Mouse (Mus musculus): ENCODE results near the gene Traf6.
A peak's percentile ranks its signal among the peaks of the same experiment; 100 is the strongest.
"Not testable (repeated sequence)": the region's sequence is repeated elsewhere in the genome, so short reads cannot be mapped to it uniquely, and the experiment has no call there.

The Traf6 gene

DNA sequence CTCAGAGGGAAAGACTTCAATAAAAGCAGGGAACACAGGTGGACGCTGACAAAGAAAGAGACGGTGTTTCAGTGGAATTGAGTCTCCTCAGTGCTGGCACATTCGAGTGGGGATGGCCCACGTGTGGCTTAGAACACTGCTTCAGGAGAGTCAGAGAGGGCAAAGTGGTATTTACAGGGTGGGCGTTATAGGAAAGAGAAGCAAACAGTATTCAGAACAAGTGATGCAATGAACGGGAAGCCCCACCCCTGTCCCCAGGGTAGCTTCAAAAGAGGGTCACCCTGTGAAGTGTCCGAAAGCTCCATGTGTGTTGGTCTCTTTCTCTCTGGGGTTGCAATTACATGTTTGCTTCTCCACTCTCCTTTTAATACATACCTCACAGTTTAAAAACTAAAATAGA lies 17.4 kb downstream of the Traf6 start:
- no peak for DNase-seq

DNA sequence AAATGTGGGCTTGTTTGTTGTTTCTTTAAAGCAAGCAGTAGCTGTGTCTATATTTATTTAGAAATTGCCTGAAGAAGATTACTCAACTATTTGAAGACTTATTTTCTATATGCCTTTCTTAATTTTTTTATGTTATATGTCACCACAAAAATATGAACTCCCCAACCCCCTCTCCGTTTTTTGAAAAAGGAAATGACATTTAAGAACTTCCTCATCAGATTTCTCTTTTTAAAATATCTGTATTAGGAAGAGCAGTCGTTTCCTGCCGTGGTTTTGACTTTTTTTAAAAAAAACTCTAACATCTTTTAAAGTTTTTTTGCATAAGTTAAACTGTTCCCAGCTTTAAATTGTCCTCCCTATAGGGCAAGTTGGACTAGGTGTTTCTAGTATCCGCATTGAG lies 21.1 kb downstream of the Traf6 start:
- DNase-seq, result no peak

DNA sequence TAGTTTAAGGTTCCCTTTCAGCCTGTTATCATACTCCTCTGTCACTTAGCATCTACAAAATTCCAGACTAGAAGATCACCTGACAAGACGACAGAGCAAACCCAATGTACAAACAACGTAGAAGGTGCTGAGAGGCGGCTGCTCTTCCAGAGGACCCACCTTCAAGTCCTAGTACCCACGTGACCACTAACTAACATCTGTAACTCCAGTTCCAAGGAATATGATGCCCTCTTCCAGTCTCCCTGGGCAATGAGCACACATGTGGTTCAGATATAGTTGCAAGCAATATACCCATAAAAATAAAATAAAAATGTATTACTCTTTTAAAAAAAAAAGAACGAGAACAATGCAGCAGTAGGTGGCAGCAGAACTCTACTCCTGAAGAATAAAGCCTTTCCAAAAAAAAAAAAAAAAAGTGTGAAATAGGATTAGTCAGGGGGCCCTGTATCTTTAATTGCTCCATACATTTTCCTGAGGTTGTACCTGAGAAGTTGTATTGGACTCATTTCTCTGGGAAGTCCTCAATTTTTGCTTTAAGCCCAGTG lies 27.8 kb downstream of the Traf6 start:
- peak; percentile 33 for DNase-seq

DNA sequence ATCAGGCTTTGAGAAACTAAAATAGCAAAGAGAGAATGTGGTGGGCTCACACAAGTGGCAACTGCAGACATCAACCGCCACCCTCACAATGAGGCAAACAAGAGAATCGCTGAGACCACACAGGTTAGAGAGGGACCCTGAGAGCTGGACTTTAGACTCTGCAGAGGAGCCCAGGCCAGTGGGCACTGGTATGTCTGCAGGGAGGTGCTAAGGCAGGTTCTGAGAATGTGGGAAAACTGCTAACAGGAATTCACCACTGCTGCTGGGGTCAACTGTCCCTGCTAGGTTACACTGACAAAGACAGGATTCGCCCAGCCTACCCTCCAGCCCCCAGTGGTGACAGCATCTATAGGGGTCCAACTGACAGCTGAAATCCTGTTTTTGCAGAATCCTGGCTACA lies 33.4 kb downstream of the Traf6 start:
- no peak for DNase-seq

DNA sequence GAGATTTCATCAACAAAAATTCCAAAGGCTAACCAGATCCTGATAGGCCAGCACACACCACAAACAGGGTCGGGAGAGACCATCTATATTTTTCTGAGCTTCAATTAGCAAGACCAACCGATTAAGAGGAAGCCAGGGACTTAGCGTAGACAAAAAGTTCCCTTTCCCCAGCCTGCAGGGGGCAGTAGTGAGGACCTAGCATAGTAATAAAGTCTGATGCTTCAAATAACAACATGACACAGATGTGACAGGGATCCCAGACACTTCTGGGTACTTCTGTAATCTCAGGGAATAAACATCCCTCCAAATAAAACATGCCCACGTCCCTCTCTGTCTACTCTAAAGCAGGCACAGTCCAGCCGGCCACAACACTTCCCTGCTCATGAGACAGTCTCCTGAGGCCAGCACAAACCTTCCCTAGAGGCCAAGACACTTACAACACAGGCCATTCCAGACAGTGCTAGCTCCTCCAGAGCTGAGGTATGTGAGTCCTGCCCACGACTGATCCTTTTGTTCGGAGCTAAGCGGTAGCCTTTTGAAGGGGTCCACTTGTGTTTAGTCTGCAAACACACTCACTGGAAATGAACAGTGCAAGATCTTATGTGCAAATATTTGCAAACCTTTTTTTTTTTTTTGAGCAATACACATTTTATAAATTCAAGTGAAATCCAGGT lies 37.6 kb downstream of the Traf6 start:
- DNase-seq, result peak; percentile 83

DNA sequence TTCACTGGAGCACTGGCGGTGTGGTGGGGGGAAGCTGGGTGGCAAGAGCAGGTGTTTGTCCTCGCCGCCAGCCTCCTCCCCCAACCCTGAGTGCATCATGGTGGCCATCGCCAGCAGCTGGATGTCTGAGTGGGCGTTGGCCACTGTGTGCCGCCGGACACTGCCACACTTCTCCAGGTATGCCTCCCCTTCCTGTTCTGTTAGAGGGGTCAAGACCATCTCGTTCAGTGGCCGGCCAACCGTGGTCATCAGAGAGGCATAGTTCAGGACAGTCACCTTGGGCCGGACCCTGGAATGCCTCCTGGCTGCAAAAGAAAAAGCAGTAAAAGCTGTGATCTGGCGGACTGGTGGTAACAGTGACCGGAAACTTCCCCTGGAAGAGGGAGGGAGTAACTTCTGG lies 38.9 kb downstream of the Traf6 start:
- DNase-seq, result no peak

DNA sequence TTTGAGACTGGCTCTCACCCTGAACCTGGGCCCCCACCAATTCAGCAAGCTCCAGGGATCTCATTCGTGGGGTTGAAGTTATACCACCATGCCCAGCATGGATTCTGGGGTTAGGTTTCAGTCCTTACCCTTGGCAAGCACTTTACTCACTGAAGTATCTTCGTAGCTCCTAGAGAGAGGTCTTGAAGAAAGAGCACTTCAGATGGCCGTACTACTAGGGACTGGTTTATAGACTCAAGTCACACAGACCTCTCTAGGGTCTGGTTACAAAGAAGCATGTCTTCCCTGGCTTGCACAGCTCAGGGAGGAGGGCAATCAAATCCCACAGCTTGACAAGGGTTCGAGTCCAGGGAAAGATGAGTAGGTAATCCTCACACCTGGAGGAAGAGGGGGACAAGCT lies 43.6 kb downstream of the Traf6 start:
- DNase-seq, result no peak

DNA sequence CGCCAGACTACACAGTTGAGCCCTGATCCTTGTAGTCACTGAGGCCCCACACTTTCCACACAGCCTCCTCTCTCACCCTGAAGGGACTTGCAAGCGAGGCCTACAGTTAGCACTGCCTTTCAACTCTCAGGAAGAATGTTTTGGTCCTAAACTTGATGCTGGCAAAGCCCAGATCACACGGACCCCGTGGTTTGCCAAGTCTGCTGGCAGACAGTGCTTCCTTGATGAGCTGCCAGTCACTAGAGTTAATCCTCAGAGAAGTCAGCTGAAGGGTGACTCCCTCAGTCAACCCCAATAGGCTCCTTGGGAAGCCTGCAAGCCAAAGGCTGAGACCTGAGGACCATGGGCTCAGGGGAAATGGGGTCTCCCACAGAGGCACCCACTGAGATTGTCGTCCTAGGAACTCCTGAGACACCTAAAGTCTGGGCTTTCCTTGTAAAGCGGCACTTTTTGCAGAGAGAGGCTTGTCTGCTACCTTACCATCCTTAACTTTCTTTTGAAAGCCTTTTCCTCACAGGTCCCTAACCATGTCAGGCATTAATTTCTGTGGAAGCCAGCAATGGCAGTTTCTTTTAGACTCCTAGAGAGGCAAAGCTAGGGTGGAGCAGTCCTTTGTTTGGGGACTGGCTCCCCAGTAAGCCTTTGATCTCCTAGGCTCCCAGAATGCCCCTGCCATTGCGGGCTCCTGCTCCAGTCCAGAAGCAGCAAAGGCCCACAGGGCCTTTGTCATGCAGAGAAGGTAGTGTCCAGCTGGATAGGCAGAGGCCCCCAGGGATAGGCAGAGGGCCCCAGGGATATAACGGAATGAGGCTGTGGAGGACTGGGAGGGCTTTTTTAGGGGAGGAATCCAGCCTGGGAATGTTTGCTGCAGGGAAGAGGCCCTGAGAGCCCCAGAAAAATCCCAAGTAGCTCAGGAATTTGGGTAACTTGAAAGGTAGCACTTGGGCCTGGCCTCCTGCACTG lies 44.4 kb downstream of the Traf6 start:
- DNase-seq, result peak; percentile 42

DNA sequence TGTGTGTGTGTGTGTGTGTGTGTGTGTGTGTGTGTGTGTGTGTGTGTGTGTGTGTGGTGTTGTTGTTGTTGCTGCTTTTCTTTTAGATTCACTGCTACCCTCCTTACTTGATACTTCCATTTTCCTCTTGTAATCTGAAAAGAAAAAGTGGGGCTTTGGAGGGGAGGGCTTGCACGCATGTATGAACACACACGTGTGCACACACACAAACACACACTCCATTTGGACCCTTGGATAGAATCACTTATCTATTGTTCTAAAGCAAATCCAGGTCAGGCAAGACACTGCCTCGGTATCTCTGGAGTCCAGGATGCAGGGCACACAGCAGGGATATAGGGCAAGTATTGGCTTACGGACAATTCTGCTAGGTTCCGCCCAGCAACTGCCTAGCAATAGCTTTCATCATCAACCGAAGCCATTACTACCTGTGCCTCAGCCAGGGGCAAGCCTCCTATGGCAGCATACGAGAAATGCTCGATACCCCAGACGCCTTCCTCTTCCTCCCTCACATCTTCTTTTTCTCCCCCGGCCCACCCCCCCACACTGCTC lies 45.2 kb downstream of the Traf6 start:
- DNase-seq, result no peak

DNA sequence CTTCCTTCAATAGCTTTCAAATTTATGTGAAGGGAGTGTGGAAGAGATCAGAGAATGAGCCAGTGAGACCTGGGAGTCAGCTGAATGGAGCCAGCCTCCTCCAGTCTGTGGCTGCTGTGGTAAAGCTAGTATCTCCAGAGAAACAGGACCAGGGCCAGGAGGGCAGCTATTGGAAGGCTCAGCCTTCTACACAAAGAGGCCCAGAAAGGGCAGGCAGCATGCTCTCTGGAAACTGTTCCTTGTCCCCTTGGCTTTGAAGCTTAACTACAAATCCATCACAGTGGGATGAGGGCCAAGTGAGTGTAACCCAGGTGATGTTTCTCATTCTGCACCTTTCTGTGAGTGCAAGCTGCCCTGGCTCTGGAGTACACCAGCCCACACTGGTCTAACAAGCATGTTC lies 49.6 kb downstream of the Traf6 start:
- DNase-seq, result no peak

DNA sequence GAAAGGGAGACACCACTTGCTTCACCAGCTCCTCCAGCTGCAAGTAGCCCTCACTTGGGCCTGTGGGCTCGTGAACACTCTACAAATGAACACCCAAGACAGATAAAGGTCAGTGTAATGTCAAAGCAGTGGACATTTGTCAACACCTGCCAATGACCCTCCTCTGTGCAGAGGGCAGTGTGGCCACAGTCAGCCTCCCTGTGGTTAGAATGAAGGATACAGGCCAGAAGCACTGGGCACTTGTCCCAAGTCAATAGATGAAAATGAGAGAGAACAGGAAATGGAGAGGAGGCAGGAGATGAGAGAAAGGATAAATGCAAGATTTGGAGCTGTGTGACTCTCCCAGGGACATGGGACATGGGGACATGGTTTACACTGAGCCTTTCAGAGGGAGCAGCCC lies 51.2 kb downstream of the Traf6 start:
- DNase-seq, result no peak

DNA sequence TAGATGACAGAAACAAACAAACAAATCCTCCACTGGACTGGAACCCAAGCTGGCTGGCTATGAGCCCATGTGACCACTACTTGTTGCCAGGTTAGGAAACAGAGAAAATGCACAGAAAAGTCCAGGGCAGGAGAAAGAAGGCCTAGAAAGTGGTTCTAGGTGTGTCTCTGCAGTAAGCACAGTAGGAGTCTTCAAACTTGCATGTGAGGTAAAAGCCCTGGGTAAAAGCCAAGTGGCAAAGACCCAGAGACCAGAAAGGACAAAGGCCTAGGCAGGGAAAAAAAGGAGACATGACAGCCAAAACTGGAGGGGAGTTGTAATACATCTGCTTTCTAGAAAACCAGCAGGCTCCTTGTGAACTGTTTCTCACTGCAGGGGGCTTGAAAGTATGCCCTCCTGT lies 52.7 kb downstream of the Traf6 start:
- DNase-seq, result peak; percentile 52

DNA sequence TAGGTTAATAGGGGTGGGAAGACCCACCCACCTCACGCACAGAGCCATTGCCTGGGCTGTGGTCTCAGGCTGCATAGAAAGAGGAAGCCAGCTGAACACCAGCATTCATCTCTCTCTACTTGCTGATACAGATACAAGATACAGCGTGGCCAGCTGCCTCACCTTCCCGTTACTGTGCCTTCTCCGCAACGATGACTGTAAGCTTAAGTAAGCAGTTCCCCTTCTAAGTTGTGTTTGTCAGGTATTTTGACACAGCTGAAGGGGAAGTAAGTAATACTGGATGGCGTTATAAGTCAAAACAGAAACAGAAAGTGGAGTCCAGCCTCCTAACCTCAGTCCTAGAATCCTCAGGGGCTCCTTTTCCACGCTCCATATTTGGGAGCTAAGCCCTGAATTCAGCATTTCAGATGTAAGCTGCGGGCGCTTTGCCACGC lies 54.6 kb downstream of the Traf6 start:
- no peak for DNase-seq

DNA sequence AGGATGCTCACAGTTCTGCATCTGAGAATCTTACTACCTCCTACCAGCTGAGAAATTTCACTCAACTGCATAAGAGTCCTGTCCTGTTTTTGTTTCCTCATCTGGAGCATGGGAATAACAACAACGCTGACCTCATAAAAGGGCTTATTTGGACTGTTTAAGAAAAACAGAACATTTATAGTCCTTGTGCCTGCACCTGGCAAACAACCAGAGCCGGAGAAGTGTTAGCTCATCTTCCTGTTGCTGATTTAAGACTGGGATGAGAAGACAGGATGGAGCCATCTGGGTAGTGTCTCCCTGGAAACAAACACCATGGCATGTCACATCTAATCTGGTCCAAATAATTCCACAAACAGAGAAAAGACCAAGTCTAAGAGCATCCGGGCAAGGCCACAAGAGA lies 55.3 kb downstream of the Traf6 start:
- peak; percentile 72 for DNase-seq

DNA sequence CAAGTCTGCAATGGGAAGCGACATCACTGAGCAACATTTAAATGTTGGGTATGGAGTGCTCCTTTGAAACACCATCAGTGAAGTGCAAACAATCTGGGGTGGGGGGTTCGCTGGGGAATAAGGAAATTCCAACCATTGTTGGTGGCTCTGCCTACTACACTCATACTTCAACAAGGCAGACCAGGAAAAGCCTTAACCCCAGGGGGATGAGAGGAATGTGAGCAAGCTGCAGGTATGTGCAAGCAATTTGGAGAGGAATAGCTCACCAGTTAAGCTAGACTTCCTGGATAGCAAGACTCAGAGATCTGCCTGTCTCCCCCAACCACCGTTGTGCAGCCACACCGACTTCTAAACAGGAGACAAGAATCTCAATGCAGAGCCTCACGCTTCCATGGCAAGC lies 61.7 kb downstream of the Traf6 start:
- no peak for DNase-seq

DNA sequence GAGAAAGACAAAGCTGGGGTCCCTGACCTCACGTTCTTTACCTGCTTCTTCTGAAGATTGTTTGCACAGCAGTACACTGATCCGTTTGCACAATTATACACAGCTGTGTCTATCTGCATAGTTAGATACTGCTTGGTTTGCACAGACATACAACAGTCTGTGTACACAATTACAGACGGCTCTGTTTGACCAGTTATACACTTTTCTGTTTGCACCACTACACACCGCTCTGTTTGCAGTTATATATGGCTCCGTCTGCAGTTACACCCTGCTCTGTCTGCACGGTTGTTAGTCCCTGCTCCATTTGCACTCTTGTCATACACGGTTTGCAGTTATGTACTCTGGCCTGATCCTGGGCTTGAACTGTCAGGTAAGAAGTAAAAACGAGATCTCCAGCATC lies 63.4 kb downstream of the Traf6 start:
- no peak for DNase-seq

DNA sequence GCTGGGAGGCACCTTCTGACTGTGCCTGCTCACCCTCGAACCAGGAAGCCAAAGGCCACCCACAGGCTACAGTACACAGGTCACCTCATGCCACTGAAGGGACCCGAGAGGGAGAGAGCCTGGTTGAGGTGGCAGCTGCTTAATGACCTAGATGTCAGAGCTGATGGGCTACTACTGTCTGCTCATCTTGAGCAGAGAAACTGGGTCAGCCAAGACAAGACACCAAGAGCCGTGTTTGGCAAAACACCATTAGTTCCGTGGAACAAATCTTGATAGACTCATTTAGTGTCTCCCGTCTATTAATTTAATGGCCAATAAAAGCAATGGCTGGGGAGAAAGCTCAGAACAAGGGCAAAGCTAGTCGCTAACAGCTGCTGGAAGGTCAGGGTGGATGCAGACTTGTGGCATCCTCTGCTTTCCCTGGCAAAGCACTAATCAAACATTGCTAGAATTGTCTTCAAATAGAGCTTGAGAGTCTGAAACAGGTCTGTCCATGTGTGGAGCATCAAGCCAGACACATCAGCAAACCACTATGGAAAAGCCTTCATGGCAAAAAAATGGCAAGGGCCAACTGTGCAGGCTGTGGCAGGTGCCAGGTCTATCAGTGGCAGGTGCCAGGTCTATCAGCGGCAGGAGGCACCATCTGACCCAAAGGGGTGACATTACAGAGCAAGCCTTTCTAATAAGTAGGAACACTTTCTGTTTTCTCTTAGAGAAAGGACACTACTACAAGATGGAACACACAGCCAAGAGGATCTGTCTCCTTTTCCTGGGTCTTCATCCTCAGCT lies 64.0 kb downstream of the Traf6 start:
- DNase-seq, result no peak

DNA sequence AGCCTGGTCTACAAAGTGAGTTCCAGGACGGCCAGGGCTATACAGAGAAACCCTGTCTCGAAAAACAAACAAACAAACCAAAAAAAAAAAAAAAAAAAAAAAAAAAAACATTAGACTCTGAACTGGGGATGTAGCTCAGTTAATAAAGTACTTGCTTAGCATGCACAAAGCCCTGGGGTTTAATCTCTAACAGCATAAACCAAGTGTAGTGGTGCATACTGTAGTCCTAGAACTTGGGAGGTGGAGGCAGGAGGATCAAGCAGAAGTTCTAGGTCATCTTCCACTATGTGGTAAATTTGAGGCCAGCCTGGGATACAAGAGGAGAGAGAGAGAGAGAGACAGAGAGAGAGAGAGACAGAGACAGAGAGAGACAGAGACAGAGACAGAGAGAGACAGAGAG lies 67.4 kb downstream of the Traf6 start:
- not testable (repeated sequence) for DNase-seq

DNA sequence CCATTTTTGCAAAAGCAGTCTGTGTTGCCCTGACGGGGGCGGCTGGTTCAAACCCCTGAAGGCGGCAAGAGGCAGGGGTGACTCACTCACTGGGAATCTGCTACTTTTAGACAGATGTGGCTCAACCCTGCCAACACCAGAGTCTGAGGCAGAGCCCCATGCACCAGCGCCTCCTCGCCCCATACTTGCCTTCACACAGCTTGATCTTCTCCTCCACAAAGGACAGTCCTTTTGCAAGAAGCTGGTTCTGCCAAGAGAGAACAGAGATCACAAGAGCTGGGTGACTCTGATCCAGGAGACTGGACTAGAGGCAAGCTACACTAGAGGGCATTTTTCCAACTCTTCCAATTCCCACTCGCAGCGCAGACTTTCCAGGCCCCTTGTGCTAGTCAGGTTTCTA lies 68.3 kb downstream of the Traf6 start:
- peak; percentile 43 for DNase-seq

Measured in lung, postnatal 14 days (tissue).